Mouse (Mus musculus) G1E (cell line): ENCODE measurements at regions not wholly inside any gene's neighbourhood (a gene's known extent, or its start where the extent isn't known, plus 50 kb on each side); places are given as distances from the start of the nearest gene placed in this dataset.

Experiments
- ATAC-seq: 2 replicates; pipeline ENCODE4 v1.8.0; 2016; ENCODE audit warnings: mild to moderate bottlenecking; ENCODE audit not compliant: insufficient number of reproducible peaks, poor library complexity, low FRiP score, severe bottlenecking; ENCODE audit errors: extremely low read depth
- DNase-seq: peaks from one replicate; pipeline ENCODE4 v3.0.0; 2012; ENCODE audit warnings: low spot score
- H3K27me3 ChIP-seq: 2 replicates; pipeline ENCODE4 v1.6.1; 2012; ENCODE audit warnings: mild to moderate bottlenecking, low read length, inconsistent platforms; ENCODE audit not compliant: insufficient read depth
- H3K36me3 ChIP-seq: replicated peaks from 2 replicates; pipeline ENCODE3; 2012; ENCODE audit warnings: mild to moderate bottlenecking, inconsistent platforms
- H3K4me1 ChIP-seq: 2 replicates; pipeline ENCODE4 v1.6.1; 2012; ENCODE audit warnings: low read depth, low read length, inconsistent platforms, mixed read lengths; ENCODE audit not compliant: insufficient read depth
- H3K4me3 ChIP-seq: 2 replicates; pipeline ENCODE4 v1.5.1; 2012; ENCODE audit warnings: low read depth, mild to moderate bottlenecking, inconsistent platforms, low read length, moderate library complexity, mixed read lengths
- H3K9me3 ChIP-seq: replicated peaks from 2 replicates; pipeline ENCODE4 v1.6.1; 2012; ENCODE audit warnings: inconsistent platforms
- CTCF ChIP-seq: IDR thresholded peaks from 2 replicates; pipeline ENCODE4 v1.5.1; 2012; ENCODE audit warnings: low read depth, low read length, inconsistent platforms, mixed read lengths
- GATA1 ChIP-seq: IDR thresholded peaks from 2 replicates; pipeline ENCODE4 v1.6.1; 2012; ENCODE audit warnings: borderline replicate concordance, low read length, inconsistent platforms, mixed read lengths
- GATA2 ChIP-seq: IDR thresholded peaks from 2 replicates; pipeline ENCODE4 v1.6.1; 2012; ENCODE audit warnings: low read depth, low read length, inconsistent platforms, borderline replicate concordance
- POLR2AphosphoS5 ChIP-seq: IDR thresholded peaks from 2 replicates; pipeline ENCODE4 v1.6.1; 2012; ENCODE audit warnings: low read depth, low read length, inconsistent platforms; ENCODE audit not compliant: insufficient replicate concordance
- TAL1 ChIP-seq: conservative IDR thresholded peaks from 2 replicates; pipeline ENCODE4 v1.6.1; 2012; ENCODE audit warnings: low read depth, low read length, inconsistent platforms, mixed read lengths

DNA sequence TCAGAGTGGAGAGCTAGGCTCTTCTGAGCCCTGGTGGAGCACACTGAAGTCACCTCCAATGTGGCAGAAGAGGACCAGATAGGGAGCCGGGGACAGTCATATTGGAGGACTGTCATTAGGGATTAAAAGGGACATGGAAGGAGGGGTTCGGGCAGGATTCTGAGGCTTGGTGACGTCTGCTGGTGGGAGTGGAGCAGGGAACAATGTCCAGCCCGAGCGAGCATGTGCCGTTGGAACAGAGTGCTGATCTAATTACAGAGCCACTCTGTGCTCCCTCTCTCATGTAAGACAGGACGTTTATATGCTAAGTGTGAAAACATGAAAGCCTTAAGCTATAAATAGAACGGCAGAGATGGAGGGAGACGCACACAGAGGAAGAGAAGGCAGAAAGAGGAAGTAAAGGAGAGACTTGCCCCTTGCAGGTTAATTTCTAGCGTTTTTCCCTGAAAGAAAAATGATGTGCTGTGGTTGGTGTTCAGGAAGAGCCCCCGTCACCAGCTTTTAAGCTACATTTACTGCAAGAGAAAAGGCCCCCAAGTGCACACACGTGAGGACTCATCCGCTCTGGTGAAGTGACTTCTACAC, 475.2 kb downstream of the Insc start:
- Histone ChIP-seq H3K27me3 (peaks cover 3% of the 10 kb centered on the region), H3K9me3 (no peaks in the 10 kb centered on the region), H3K4me3 (no peak overlapping the region), H3K4me1 (no peaks in the 10 kb centered on the region; the same call in 1 of the 2 replicates), H3K36me3 (no peaks in the 10 kb centered on the region)
- DNase-seq: no peak
- TF ChIP-seq POLR2AphosphoS5 (no peak), TAL1 (no peak), CTCF (no peak), GATA1 (no peak), GATA2 (no peak)
- ATAC-seq: no peak

DNA sequence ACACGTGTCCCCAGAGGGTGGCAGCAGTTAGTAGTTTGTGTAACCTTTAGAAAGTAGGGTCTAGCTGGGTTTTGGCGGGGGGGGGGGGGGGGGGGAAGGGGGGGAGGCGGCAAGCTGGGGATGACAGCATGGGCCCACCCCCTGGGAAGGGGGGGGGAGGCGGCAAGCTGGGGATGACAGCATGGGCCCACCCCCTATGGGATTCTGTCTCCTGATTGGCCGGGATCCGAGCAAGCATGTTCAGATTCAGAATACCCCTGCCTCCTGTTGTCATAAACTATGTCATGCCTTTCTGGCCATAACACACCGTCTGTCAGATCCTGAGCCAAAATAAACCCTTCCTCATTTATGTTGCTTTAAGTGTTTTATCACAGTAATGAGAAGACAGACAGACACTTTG, 479.1 kb downstream of the Insc start:
- ATAC-seq (no peak), DNase-seq (no peak)
- TF ChIP-seq POLR2AphosphoS5 (no peak), GATA2 (no peak), CTCF (no peak), TAL1 (no peak), GATA1 (no peak)
- no peaks in the 10 kb centered on the region for H3K36me3 ChIP-seq
- no peak overlapping the region for H3K4me3 ChIP-seq
- H3K4me1 ChIP-seq: no peaks in the 10 kb centered on the region
- peaks cover 3% of the 10 kb centered on the region for H3K27me3 ChIP-seq
- no peaks in the 10 kb centered on the region for H3K9me3 ChIP-seq

DNA sequence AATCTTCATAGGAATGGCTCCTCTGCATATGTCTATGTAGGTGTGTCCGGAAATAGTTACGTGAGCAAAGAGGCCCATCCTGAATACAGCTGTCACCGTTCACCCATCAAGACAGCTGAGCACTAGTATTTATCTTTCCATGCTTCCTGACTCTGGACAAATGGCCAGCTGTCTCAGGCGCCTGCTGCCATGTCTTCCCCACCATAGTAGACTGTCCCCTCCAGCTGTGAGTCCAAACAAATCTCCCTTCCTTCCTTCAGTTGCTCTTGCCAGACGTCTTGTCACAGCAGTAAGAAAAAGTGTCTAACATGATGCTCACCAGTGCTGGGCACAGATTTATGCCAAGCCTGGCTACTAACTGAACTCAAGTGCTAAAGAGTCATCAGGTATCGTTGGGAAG, 487.0 kb downstream of the Insc start:
- Histone ChIP-seq H3K27me3 (no peaks in the 10 kb centered on the region), H3K9me3 (no peaks in the 10 kb centered on the region), H3K4me1 (no peaks in the 10 kb centered on the region), H3K4me3 (no peak overlapping the region), H3K36me3 (no peaks in the 10 kb centered on the region)
- DNase-seq (no peak), ATAC-seq (no peak)
- TF ChIP-seq GATA2: no peak
- TF ChIP-seq CTCF: no peak
- no peak for TF ChIP-seq TAL1
- TF ChIP-seq POLR2AphosphoS5: no peak
- no peak for TF ChIP-seq GATA1

- DNase-seq (no peak), ATAC-seq (no peak)
- no peak for TF ChIP-seq POLR2AphosphoS5
- no peak for TF ChIP-seq GATA2
- no peak for TF ChIP-seq CTCF
- no peak for TF ChIP-seq TAL1
- no peak for TF ChIP-seq GATA1
- Histone ChIP-seq H3K4me1 (no peaks in the 10 kb centered on the region), H3K9me3 (no peaks in the 10 kb centered on the region), H3K27me3 (no peaks in the 10 kb centered on the region), H3K36me3 (no peaks in the 10 kb centered on the region), H3K4me3 (no peak overlapping the region)
Observed at GRCm38 (mm10) chr7:115233850-115234436, 490.4 kb downstream of the Insc start.

DNA sequence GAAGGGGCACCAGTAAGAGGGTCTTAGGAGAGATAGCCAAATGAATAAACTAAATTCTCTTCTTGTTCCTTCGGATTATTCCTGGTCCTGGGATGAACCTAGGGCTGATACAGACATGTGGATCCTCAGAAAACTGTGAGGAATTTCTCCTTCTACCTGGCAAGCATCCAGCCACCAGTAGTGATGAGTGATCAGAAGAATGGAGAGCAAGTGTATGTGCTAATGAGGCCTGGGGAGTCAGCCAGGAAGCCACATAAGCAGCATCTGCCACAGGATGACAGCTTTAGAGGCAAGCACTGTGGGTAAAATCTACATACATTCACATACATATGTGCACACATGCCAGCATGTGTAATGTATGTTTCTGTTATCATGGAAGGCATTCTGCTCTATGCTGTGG, 493.6 kb downstream of the Insc start:
- no peak for ATAC-seq
- no peaks in the 10 kb centered on the region for H3K36me3 ChIP-seq

DNA sequence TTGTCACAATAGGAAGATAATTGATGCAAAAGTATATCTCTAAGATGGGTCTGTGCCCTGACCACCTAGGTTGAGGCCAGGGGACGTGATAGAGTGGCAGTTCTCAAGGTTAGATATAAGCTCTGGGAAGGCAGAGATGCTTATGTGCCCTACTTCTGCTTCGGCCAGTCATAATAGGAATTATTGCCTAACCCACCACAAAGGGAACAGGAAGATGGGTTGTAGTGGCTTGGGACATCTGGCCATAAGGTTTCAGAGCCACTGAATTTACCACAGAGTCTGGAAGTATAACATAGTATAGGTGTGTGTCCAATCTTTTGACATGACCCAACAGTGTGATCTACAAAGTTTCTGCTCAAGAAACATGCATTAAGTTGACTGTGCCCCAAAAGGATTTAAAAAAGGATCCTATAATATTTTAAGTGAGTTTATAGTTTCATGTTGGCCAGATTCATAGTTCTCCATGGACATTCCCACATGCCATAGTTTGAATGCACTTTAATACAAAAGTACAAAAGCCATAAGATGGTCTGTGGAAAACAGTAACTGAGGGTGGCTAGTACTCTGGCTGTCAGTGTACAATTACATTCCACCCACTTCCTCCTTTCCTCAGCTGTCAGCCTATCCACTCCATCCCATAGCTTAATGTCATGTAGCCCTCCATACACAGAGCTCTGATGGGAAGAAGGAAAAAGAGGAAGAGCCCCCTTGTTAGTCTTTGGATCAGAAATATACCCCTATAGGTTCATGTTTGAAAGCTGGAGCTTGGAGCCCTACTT, 508.3 kb downstream of the Insc start:
- DNase-seq: no peak
- no peaks in the 10 kb centered on the region for H3K27me3 ChIP-seq
- no peaks in the 10 kb centered on the region for H3K4me1 ChIP-seq
- H3K4me3 ChIP-seq: no peak overlapping the region
- H3K36me3 ChIP-seq: no peaks in the 10 kb centered on the region
- TF ChIP-seq GATA2 (no peak), GATA1 (no peak), CTCF (no peak), TAL1 (no peak), POLR2AphosphoS5 (no peak)
- H3K9me3 ChIP-seq: no peaks in the 10 kb centered on the region
- no peak for ATAC-seq

More for the DNA sequence above, 493.6 kb downstream of the Insc start:
- no peak for DNase-seq
- TF ChIP-seq POLR2AphosphoS5 (no peak), GATA1 (no peak)
- Histone ChIP-seq H3K9me3 (no peaks in the 10 kb centered on the region), H3K27me3 (no peaks in the 10 kb centered on the region), H3K4me1 (no peaks in the 10 kb centered on the region), H3K4me3 (no peak overlapping the region)
